Mouse (Mus musculus): ENCODE data around the gene Alg9.

- TF ChIP-seq CTCF (IDR thresholded peaks at IDR 0.05; ENCODE audit: control insufficient read depth, insufficient read depth, insufficient read length) (no peak), USF1 (IDR thresholded peaks at IDR 0.05; ENCODE audit: low read depth) (no peak), MAX (IDR thresholded peaks at IDR 0.05) (no peak), MYOD1 (IDR thresholded peaks at IDR 0.05; ENCODE audit: control insufficient read depth, insufficient read length, low read depth) (no peak), MYOG (IDR thresholded peaks at IDR 0.05; ENCODE audit: control insufficient read depth, extremely low read depth, insufficient read length) (no peak), CEBPB (IDR thresholded peaks at IDR 0.05; ENCODE audit: low read depth) (no peak), FOSL1 (IDR thresholded peaks at IDR 0.05; ENCODE audit: insufficient read depth, low read length, poor library complexity, severe bottlenecking) (no peak)
Observed at GRCm38 (mm10) chr9:50845081-50845480, 70.3 kb downstream of the Alg9 start, which contains the start of gene Ppp2r1b.

All from C2C12 (cell line).